Mouse (Mus musculus): ENCODE measurements around the gene Supt5. TPM values are rescaled to one million over a fixed set of nuclear protein-coding genes. Genes with fewer than 3 reads are reported as not detected.

The Supt5 gene
- polyA plus RNA-seq, 1 experiment from 2014 or later = 104 TPM

GRCm38 (mm10) chr7:28373131-28373581, 34.6 kb upstream of the Supt5 start:
- WGBS = 0% methylated on average over 9 of the region's 9 CpGs
- Histone ChIP-seq H3K9me3 (replicated peaks) (no peaks in the 10 kb centered on the region), H3K27ac (peak overlapping the region; percentile 97), H3K36me3 (peaks cover 25% of the 10 kb centered on the region), H3K9ac (peak overlapping the region; percentile 34; the same call in 1 of the 2 replicates), H3K4me3 (replicated peaks) (peak overlapping the region; percentile 88), H3K4me2 (peak overlapping the region; percentile 73), H3K4me1 (peaks cover 74% of the 10 kb centered on the region), H3K27me3 (no peaks in the 10 kb centered on the region)
- ATAC-seq (replicated peaks; ENCODE audit: low FRiP score) = peak; percentile 7

GRCm38 (mm10) chr7:28372251-28373108, 33.9 kb upstream of the Supt5 start, which contains the start of gene Plekhg2:
Gene Plekhg2, minus strand, starts transcription at chr7:28372599.
- Histone ChIP-seq H3K36me3 (peaks cover 28% of the 10 kb centered on the region), H3K27me3 (no peaks in the 10 kb centered on the region), H3K9ac (peak within 1 kb of the TSS; percentile 98), H3K9me3 (replicated peaks) (no peaks in the 10 kb centered on the region), H3K27ac (peak within 1 kb of the TSS; percentile 97), H3K4me1 (peaks cover 68% of the 10 kb centered on the region), H3K4me2 (peak within 1 kb of the TSS; percentile 73), H3K4me3 (replicated peaks) (peak within 1 kb of the TSS; percentile 88)
- peak; percentile 91 for ATAC-seq (replicated peaks; ENCODE audit: low FRiP score)
- under 1% methylated on average over 58 of the region's 66 CpGs for WGBS

- peaks cover 38% of the 10 kb centered on the region for H3K36me3 ChIP-seq
- 0 out of 2 replicates have a peak, but pooled peaks have one; percentile 2 for ATAC-seq (replicated peaks; ENCODE audit: low FRiP score)
- under 1% methylated on average over 41 of the region's 43 CpGs for WGBS
- no peaks in the 10 kb centered on the region for H3K27me3 ChIP-seq
- peak overlapping the region; percentile 98 for H3K9ac ChIP-seq
- H3K4me2 ChIP-seq = peak overlapping the region; percentile 73
- peak overlapping the region; percentile 97 for H3K27ac ChIP-seq
- peaks cover 60% of the 10 kb centered on the region for H3K4me1 ChIP-seq
- no peaks in the 10 kb centered on the region for H3K9me3 ChIP-seq (replicated peaks)
- H3K4me3 ChIP-seq (replicated peaks) = peak overlapping the region; percentile 88
Measured at GRCm38 (mm10) chr7:28371514-28371989, 33.0 kb upstream of the Supt5 start.

- H3K9me3 ChIP-seq (replicated peaks) = no peaks in the 10 kb centered on the region
Measured at GRCm38 (mm10) chr7:28370977-28371513, 32.5 kb upstream of the Supt5 start.

DNA sequence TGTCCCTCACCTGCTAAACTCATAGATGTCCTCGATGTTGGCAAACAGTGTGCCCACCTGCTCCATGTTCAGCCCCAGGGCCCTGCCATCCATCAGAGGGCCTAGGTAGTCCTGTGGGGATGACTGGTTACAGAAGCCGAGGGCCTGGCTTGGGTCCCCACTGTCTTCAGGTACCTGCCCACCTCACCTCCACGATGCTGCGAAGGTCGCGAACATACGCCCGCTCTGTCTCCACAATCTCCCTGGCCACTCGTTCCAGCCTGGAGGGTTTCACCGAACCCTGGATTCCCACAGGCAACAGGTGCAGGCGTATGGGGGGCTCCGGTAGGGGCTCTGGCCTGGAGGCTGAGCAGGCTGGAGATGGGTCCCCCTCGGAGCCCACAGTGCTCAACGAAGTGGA, 31.5 kb upstream of the Supt5 start:
- Histone ChIP-seq H3K4me1 (peaks cover 47% of the 10 kb centered on the region), H3K9me3 (replicated peaks) (no peaks in the 10 kb centered on the region), H3K27me3 (no peaks in the 10 kb centered on the region), H3K36me3 (peaks cover 53% of the 10 kb centered on the region), H3K4me3 (replicated peaks) (peak overlapping the region; percentile 88), H3K4me2 (peak overlapping the region; percentile 73), H3K9ac (peak overlapping the region; percentile 98), H3K27ac (no peak overlapping the region)
- ATAC-seq (replicated peaks; ENCODE audit: low FRiP score) = no peak
- 91% methylated on average over 14 of the region's 14 CpGs for WGBS

More at GRCm38 (mm10) chr7:28370977-28371513, 32.5 kb upstream of the Supt5 start:
- H3K4me3 ChIP-seq (replicated peaks) = peak overlapping the region; percentile 88
- peak overlapping the region; percentile 73 for H3K4me2 ChIP-seq
- H3K27me3 ChIP-seq = no peaks in the 10 kb centered on the region
- no peak for ATAC-seq (replicated peaks; ENCODE audit: low FRiP score)
- H3K36me3 ChIP-seq = peaks cover 43% of the 10 kb centered on the region
- H3K4me1 ChIP-seq = peaks cover 55% of the 10 kb centered on the region
- peak overlapping the region; percentile 97 for H3K27ac ChIP-seq
- H3K9ac ChIP-seq = peak overlapping the region; percentile 98
- WGBS = 4% methylated on average over 11 of the region's 11 CpGs

- no peaks in the 10 kb centered on the region for H3K9me3 ChIP-seq (replicated peaks)
- H3K9ac ChIP-seq = no peak overlapping the region
- H3K4me1 ChIP-seq = peaks cover 32% of the 10 kb centered on the region
- peaks cover 69% of the 10 kb centered on the region for H3K36me3 ChIP-seq
- H3K4me3 ChIP-seq (replicated peaks) = no peak overlapping the region
- H3K27me3 ChIP-seq = no peaks in the 10 kb centered on the region
- no peak overlapping the region for H3K27ac ChIP-seq
- WGBS = 93% methylated on average over 16 of the region's 16 CpGs
- ATAC-seq (replicated peaks; ENCODE audit: low FRiP score) = no peak
- peak overlapping the region; percentile 73; the same call in 1 of the 2 replicates for H3K4me2 ChIP-seq
Measured at GRCm38 (mm10) chr7:28368276-28368920, 29.9 kb upstream of the Supt5 start.

- no peak overlapping the region for H3K4me2 ChIP-seq
- WGBS = 84% methylated on average over 16 of the region's 16 CpGs
- no peaks in the 10 kb centered on the region for H3K9me3 ChIP-seq (replicated peaks)
- H3K27ac ChIP-seq = no peak overlapping the region
- peaks cover 32% of the 10 kb centered on the region for H3K4me1 ChIP-seq
- H3K27me3 ChIP-seq = no peaks in the 10 kb centered on the region
- H3K4me3 ChIP-seq (replicated peaks) = no peak overlapping the region
- no peak overlapping the region for H3K9ac ChIP-seq
- no peak for ATAC-seq (replicated peaks; ENCODE audit: low FRiP score)
- peaks cover 75% of the 10 kb centered on the region for H3K36me3 ChIP-seq
Measured at GRCm38 (mm10) chr7:28367663-28368275, 29.2 kb upstream of the Supt5 start.

- H3K27ac ChIP-seq = no peak overlapping the region
- WGBS = 81% methylated on average over 16 of the region's 16 CpGs
- H3K4me1 ChIP-seq = peaks cover 17% of the 10 kb centered on the region
- no peak overlapping the region for H3K4me3 ChIP-seq (replicated peaks)
- H3K9me3 ChIP-seq (replicated peaks) = no peaks in the 10 kb centered on the region
- H3K36me3 ChIP-seq = peaks cover 92% of the 10 kb centered on the region
- ATAC-seq (replicated peaks; ENCODE audit: low FRiP score) = no peak
- H3K4me2 ChIP-seq = no peak overlapping the region
- no peak overlapping the region for H3K9ac ChIP-seq
- no peaks in the 10 kb centered on the region for H3K27me3 ChIP-seq
Measured at GRCm38 (mm10) chr7:28362441-28363060, 24.0 kb upstream of the Supt5 start.

DNA sequence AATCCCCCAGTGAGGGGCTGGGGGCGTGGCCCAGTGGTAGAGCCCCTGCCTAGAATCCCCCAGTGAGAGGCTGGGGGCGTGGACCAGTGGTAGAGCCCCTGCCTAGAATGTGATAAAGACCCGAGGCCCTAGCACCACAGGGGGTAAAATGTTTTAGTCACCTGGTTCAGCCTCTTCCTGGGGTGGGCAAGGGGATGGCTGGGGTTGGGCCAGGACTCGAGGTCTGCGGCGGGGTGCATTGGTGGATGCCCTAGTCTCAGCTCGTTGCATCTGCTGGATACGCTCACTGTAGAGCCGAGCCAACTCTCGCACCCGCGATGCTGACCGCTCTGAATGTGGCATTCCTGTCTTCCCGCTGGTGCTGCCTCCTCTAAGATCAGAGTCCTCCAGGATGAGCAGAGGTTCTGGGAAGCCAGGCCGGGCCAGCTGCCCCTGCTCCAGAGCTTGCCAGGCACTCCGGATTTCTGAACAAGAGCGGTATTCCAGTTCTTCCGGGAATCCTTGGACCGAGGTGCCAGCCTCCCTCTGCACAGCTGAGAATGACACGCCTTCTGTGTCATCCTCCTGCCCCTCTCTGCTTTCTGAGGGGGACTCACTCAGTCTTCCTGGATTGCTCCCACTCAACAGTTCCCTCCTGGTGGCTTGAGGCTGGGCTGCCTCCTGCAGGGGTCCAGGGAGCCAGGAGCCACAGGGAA, 23.2 kb upstream of the Supt5 start:
- Histone ChIP-seq H3K9me3 (replicated peaks) (no peaks in the 10 kb centered on the region), H3K27ac (no peak overlapping the region), H3K9ac (no peak overlapping the region), H3K36me3 (peaks cover 84% of the 10 kb centered on the region), H3K27me3 (no peaks in the 10 kb centered on the region), H3K4me3 (replicated peaks) (no peak overlapping the region), H3K4me2 (no peak overlapping the region), H3K4me1 (peaks cover 25% of the 10 kb centered on the region)
- 95% methylated on average over 20 of the region's 20 CpGs for WGBS
- ATAC-seq (replicated peaks; ENCODE audit: low FRiP score) = no peak

- H3K4me3 ChIP-seq (replicated peaks) = no peak overlapping the region
- 97% methylated on average over 6 of the region's 6 CpGs for WGBS
- H3K9me3 ChIP-seq (replicated peaks) = no peaks in the 10 kb centered on the region
- no peak overlapping the region for H3K27ac ChIP-seq
- H3K4me1 ChIP-seq = peaks cover 28% of the 10 kb centered on the region
- no peaks in the 10 kb centered on the region for H3K27me3 ChIP-seq
- H3K4me2 ChIP-seq = no peak overlapping the region
- ATAC-seq (replicated peaks; ENCODE audit: low FRiP score) = no peak
- peaks cover 70% of the 10 kb centered on the region for H3K36me3 ChIP-seq
- no peak overlapping the region for H3K9ac ChIP-seq
Measured at GRCm38 (mm10) chr7:28360291-28360690, 21.7 kb upstream of the Supt5 start.

GRCm38 (mm10) chr7:28359854-28360253, 21.3 kb upstream of the Supt5 start:
- WGBS = 85% methylated on average over 10 of the region's 10 CpGs

More at GRCm38 (mm10) chr7:28359854-28360253, 21.3 kb upstream of the Supt5 start:
- no peak overlapping the region for H3K9ac ChIP-seq
- no peaks in the 10 kb centered on the region for H3K27me3 ChIP-seq
- peaks cover 28% of the 10 kb centered on the region for H3K4me1 ChIP-seq
- no peak overlapping the region for H3K27ac ChIP-seq
- peaks cover 69% of the 10 kb centered on the region for H3K36me3 ChIP-seq
- ATAC-seq (replicated peaks; ENCODE audit: low FRiP score) = no peak
- H3K4me2 ChIP-seq = no peak overlapping the region
- H3K4me3 ChIP-seq (replicated peaks) = no peak overlapping the region
- no peaks in the 10 kb centered on the region for H3K9me3 ChIP-seq (replicated peaks)
